Mouse (Mus musculus) erythroblast, embryonic 14.5 days (primary cell): Measurements from ENCODE around the gene Acp6.

ENCODE experiments used
- GATA1 ChIP-seq: IDR thresholded peaks from 2 replicates; pipeline ENCODE4 v1.6.1; 2012; ENCODE audit warnings: low read length, inconsistent platforms, mixed read lengths
- TAL1 ChIP-seq: IDR thresholded peaks from 3 replicates; pipeline ENCODE4 v1.6.1; 2012; ENCODE audit warnings: low read length, inconsistent platforms, mixed read lengths

- TF ChIP-seq TAL1 = no peak
- TF ChIP-seq GATA1 = no peak
These were observed 64.7 kb downstream of the Acp6 start for GRCm38 (mm10) chr3:97223261-97223660.
